Mouse (Mus musculus) kidney, postnatal 0 days (tissue): ENCODE measurements at regions not wholly inside any gene's neighbourhood (a gene's known extent, or its start where the extent isn't known, plus 50 kb on each side); places are given as distances from the start of the nearest gene placed in this dataset.
A peak's percentile ranks its signal among the peaks of the same experiment; 100 is the strongest.

Experiments
- ATAC-seq: fragments of 200-750 bp; cut with Nextera tagmentation; replicated peaks from 2 replicates; pipeline ENCODE4 v1.8.0; 2017; ENCODE audit warnings: low read depth, moderate number of reproducible peaks, moderate TSS enrichment, moderate library complexity; ENCODE audit not compliant: low FRiP score
- DNase-seq: peaks from one replicate; pipeline ENCODE4 v3.0.0-alpha.2; 2016; ENCODE audit warnings: low spot score
- H3K27ac ChIP-seq: fragments of 300-500 bp; sonication (generic); 2 replicates; pipeline ENCODE4 v1.5.1; 2014; ENCODE audit warnings: mild to moderate bottlenecking
- H3K27me3 ChIP-seq: fragments of 300-500 bp; sonication (generic); 2 replicates; pipeline ENCODE4 v1.6.1; 2014; ENCODE audit warnings: low read length, mixed read lengths; ENCODE audit not compliant: insufficient read depth
- H3K36me3 ChIP-seq: fragments of 300-500 bp; sonication (generic); 2 replicates; pipeline ENCODE4 v1.6.1; 2014; ENCODE audit warnings: low read length, mixed read lengths; ENCODE audit not compliant: insufficient read depth
- H3K4me1 ChIP-seq: fragments of 300-500 bp; sonication (generic); replicated peaks from 2 replicates; pipeline ENCODE4 v1.6.1; 2014; ENCODE audit warnings: antibody characterized with exemption, low read length, mixed read lengths; ENCODE audit not compliant: insufficient read depth
- H3K4me2 ChIP-seq: fragments of 300-500 bp; sonication (generic); 2 replicates; pipeline ENCODE4 v1.6.1; 2014; ENCODE audit warnings: mild to moderate bottlenecking, low read length, moderate library complexity, mixed read lengths
- H3K4me3 ChIP-seq: fragments of 300-500 bp; sonication (generic); replicated peaks from 2 replicates; pipeline ENCODE4 v1.5.1; 2014; ENCODE audit warnings: low read depth, low read length
- H3K9ac ChIP-seq: fragments of 300-500 bp; sonication (generic); 2 replicates; pipeline ENCODE4 v1.6.1; 2014; ENCODE audit warnings: low read depth, low read length
- H3K9me3 ChIP-seq: fragments of 300-500 bp; sonication (generic); replicated peaks from 2 replicates; pipeline ENCODE4 v1.6.1; 2016; ENCODE audit warnings: low read length, inconsistent platforms, mixed read lengths
- CTCF ChIP-seq: IDR thresholded peaks from 2 replicates; pipeline ENCODE4 v1.5.1; 2016; ENCODE audit warnings: antibody characterized with exemption, low read depth, mild to moderate bottlenecking, moderate library complexity
- WGBS: fragments of 180-500 bp; shearing (Covaris S2); extraction: QIAGEN DNeasy Blood & Tissue Kit; methylation state at CpG from one replicate; pipeline ENCODE4 v1.1.7; 2014; 5-methylcytosine and 5-hydroxymethylcytosine counted together

DNA sequence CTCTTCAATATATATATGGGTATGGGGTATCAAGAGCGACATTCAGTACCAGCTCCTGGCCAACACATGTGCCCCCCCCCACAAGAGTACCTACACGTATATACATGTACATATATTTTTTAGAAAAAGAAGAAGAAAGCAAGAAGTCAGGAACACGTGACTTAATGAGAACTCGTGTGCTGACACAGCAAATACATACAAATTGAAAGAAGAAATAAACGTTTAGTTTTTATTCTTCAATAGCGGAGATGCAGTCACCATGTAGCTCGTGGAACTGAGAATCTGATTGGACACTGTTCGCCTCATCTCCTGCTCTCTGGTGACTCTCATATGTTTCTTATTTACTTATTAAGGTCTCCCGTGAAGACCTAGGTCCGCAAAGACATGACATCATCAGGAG is 80.3 kb upstream of the Six2 start:
- Histone ChIP-seq H3K4me1 (no peaks in the 10 kb centered on the region), H3K9me3 (no peaks in the 10 kb centered on the region), H3K27ac (no peak overlapping the region), H3K4me3 (no peak overlapping the region), H3K9ac (no peak overlapping the region), H3K4me2 (no peak overlapping the region), H3K27me3 (no peaks in the 10 kb centered on the region), H3K36me3 (no peaks in the 10 kb centered on the region)
- ATAC-seq (no peak), DNase-seq (no peak)
- 96% methylated on average over 10 of the region's 10 CpGs for WGBS
- TF ChIP-seq CTCF, result no peak

DNA sequence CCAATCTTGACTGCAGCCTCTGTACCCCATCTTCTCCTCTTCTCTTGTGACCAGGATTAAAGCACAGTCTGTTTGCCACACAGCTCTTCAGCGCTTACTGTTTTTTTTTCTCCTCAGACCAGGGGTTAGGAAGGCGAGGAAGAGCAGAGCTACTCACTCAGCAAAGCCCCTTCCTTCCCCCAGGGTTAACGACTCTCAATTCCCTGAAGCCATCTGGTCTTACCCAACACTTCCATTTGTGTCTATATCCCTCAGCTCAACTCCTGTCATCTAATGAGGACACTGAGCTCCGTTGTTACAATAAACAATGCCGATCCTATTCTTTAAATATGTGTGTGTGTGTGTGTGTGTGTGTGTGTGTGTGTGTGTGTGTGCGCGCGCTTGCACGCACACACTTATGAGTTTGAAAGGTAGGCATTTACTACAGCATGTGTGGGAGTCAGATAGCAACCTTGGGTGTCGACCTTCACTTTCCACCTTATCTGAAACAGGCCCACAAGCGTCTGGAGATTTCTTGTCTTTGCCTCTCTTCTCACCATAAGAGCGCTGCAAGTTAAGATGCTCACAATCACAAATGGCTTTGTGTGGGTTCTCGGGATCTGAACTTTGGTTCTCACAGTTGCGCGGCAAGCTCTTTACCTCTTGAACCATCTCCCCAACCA is 79.3 kb upstream of the Six2 start:
- H3K4me3 ChIP-seq, result no peak overlapping the region
- H3K27me3 ChIP-seq, result no peaks in the 10 kb centered on the region
- H3K4me1 ChIP-seq, result no peaks in the 10 kb centered on the region
- DNase-seq (no peak), ATAC-seq (no peak)
- no peak overlapping the region for H3K27ac ChIP-seq
- WGBS, result 70% methylated on average over 15 of the region's 15 CpGs
- no peaks in the 10 kb centered on the region for H3K9me3 ChIP-seq
- TF ChIP-seq CTCF, result no peak
- H3K4me2 ChIP-seq, result no peak overlapping the region
- H3K36me3 ChIP-seq, result no peaks in the 10 kb centered on the region
- H3K9ac ChIP-seq, result no peak overlapping the region

DNA sequence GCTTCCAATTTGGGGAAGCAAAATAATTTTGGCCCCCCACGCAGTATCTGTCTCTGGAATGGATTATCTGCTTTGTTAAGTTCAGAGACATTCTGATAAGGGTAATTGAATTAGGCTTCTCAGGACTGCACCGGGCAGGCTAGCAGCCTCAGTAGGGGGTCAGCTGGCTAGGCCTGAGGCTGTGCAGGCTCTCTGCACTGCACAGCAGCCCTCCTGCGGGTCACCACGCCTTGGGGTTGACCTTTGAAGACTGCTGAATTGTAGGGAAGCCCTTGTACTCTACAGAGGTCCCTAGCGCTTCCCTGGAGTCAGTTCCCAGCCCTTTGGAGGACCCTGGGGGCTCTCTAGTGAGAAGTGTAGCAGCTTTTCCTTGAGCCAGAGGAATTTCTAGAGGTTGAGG is 78.5 kb upstream of the Six2 start:
- TF ChIP-seq CTCF, result no peak
- Histone ChIP-seq H3K9me3 (no peaks in the 10 kb centered on the region), H3K36me3 (no peaks in the 10 kb centered on the region), H3K4me2 (no peak overlapping the region), H3K27me3 (no peaks in the 10 kb centered on the region), H3K4me1 (no peaks in the 10 kb centered on the region), H3K4me3 (no peak overlapping the region), H3K9ac (no peak overlapping the region), H3K27ac (no peak overlapping the region)
- WGBS, result 22% methylated on average over 5 of the region's 5 CpGs
- DNase-seq (no peak), ATAC-seq (no peak)

DNA sequence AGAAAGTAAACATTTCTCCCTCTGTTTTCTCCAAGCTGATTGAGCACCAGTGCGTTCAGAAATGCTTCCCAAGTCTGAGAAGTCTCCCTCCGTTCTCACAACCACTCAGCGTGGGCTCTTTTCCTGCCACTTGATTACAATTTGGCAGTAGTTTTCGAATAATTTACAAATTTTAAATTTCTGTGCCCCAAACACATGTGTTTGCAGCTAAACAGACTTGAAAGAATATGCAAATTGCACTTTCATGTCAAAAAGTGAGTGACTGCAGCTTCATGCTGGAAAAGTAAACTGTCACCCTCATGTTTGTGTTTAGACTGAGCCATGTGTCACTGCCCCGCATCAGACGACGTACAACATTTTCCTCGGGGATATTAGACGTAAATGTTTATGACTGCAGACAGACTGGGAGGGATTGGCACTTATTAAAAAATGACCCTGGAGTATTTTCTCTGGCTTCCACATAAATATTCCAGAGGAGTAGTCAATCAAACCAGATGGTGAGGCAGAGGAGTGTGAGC is 70.6 kb upstream of the Six2 start:
- Histone ChIP-seq H3K9me3 (no peaks in the 10 kb centered on the region), H3K27ac (no peak overlapping the region), H3K27me3 (no peaks in the 10 kb centered on the region), H3K4me2 (no peak overlapping the region), H3K4me1 (no peaks in the 10 kb centered on the region), H3K9ac (no peak overlapping the region), H3K4me3 (no peak overlapping the region), H3K36me3 (no peaks in the 10 kb centered on the region)
- 25% methylated on average over 9 of the region's 9 CpGs for WGBS
- DNase-seq, result no peak
- no peak for TF ChIP-seq CTCF
- ATAC-seq, result no peak

DNA sequence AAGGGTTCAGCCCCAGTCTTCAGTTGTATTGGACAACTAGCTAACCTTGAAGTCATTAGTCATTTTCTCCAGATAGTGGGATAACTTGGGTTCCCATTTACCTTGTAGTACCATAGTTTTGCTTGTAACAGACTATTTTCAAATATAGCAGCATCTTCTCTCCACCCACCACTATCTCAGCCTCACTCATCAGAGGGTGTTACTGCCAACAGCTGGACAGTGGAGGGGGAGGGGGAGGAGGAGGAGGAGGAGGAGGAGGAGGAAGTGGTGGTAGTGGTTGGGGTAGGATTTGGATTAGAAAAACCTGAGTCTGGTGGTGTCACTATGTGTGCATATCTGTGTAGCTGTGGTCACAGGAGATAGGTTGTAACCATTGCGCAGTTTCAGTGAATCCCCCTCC is 69.6 kb upstream of the Six2 start:
- Histone ChIP-seq H3K9me3 (no peaks in the 10 kb centered on the region), H3K27me3 (no peaks in the 10 kb centered on the region), H3K4me1 (no peaks in the 10 kb centered on the region), H3K9ac (no peak overlapping the region), H3K4me3 (no peak overlapping the region), H3K36me3 (no peaks in the 10 kb centered on the region), H3K27ac (no peak overlapping the region), H3K4me2 (no peak overlapping the region)
- 82% methylated on average over 1 of the region's 1 CpGs for WGBS
- ATAC-seq (no peak), DNase-seq (no peak)
- no peak for TF ChIP-seq CTCF

DNA sequence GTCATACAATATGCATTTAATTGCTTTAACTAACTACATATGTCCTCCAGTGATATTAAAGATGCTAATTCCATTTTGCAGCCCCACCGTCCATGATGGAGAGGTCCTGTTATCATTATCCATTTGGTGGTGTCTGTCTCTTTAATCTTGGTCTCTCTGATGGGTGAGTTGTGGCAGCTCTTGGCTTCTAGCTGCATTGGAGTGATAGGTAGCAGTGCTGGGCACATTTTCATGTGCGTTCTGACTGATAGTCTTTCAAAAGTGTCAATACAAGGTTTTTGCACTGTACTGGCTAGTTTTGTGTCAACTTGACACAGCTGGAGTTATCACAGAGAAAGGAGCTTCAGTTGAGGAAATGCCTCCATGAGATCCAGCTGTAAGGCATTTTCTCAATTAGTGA is 67.5 kb upstream of the Six2 start:
- no peak overlapping the region for H3K9ac ChIP-seq
- H3K27me3 ChIP-seq, result peaks cover 5% of the 10 kb centered on the region; the same call in 1 of the 2 replicates
- no peak overlapping the region for H3K27ac ChIP-seq
- H3K4me1 ChIP-seq, result no peaks in the 10 kb centered on the region
- no peak for DNase-seq
- no peak overlapping the region for H3K4me3 ChIP-seq
- no peak for TF ChIP-seq CTCF
- ATAC-seq, result no peak
- H3K4me2 ChIP-seq, result no peak overlapping the region
- no peaks in the 10 kb centered on the region for H3K36me3 ChIP-seq
- H3K9me3 ChIP-seq, result no peaks in the 10 kb centered on the region
- 87% methylated on average over 2 of the region's 2 CpGs for WGBS

DNA sequence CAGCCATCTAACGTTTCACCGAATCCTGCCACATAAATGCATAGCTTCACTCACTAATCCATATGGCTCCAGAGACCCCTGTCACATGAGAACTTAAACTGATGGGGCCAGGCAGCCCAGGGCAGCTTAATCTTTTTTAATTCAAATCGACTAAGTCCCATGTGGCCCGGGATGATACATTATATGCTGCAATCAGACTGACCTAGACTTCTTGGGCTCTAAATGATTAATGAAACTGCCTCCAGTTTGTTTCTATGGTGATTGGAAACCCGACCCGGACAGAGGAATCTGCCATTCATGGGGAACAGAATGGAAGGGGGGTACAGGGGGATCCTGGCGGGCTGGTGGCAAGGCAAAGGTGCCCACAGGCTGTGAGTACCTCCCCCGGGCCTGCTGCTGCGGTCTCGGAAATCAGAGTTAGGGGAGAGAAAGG is 60.6 kb upstream of the Six2 start:
- 3% methylated on average over 10 of the region's 10 CpGs for WGBS
- Histone ChIP-seq H3K27ac (no peak overlapping the region), H3K4me1 (peaks cover 9% of the 10 kb centered on the region; the same call in 1 of the 2 replicates), H3K4me2 (peak overlapping the region; percentile 37), H3K27me3 (peaks cover 5% of the 10 kb centered on the region; the same call in 1 of the 2 replicates), H3K36me3 (no peaks in the 10 kb centered on the region), H3K9me3 (no peaks in the 10 kb centered on the region), H3K4me3 (no peak overlapping the region), H3K9ac (no peak overlapping the region)
- peak; percentile 92 for DNase-seq
- peak; percentile 85 for ATAC-seq
- TF ChIP-seq CTCF, result no peak
